8 mouse cellular contexts compared by ENCODE assay signal in the genomic region with DNA sequence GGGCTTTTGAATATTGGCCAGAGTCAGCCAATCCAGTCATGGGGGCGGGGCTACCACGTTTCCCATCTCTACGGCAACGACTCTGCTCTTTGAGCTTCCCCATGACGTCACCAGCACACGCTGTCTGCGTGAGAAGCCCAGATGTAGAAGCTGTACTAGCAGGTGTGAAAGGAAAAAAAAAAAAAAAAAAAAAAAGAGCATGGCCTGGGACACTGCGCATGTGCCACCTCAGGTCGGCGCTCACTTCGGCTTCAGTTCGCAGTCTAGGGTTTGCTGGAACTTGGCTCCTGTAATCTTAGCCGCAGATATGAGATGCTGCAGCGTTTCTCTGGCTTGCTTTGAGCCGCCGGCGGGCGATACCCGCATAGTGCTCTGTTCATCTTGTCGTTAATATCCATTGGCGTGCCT.
DNase-seq lines count a peak whose midpoint lies in the region; ATAC-seq and TF ChIP-seq lines count a peak whose summit lies in the region.

No protein-coding gene starts in this region.

- peak overlapping the region; percentile 19; the same call in 1 of the 2 replicates for H3K9ac ChIP-seq in lung, embryonic 16.5 days (ENCODE audit: low read length)
- H3K9ac ChIP-seq in heart, embryonic 13.5 days: peak overlapping the region; percentile 72

- peak overlapping the region; percentile 52 for H3K4me2 ChIP-seq in lung, embryonic 16.5 days (ENCODE audit: low read depth, low read length)
- H3K4me2 ChIP-seq in heart, embryonic 13.5 days: peak overlapping the region; percentile 72

- H3K4me3 ChIP-seq in lung, embryonic 16.5 days (ENCODE audit: low read length): peak overlapping the region; percentile 27
- H3K4me3 ChIP-seq in heart, embryonic 13.5 days: peak overlapping the region; percentile 41
- peak overlapping the region; percentile 50 for H3K4me3 ChIP-seq in small intestine, adult 2 months (ENCODE audit: low read depth, low read length)

- DNase-seq in lung, postnatal 10 days: no peak
- DNase-seq in cerebellum, adult 8-10 months: peak; percentile 22
- DNase-seq in kidney, postnatal 10 days: peak; percentile 68
- no peak for DNase-seq in urinary bladder, postnatal 10 days (ENCODE audit: low spot score)

- no peaks in the 10 kb centered on the region for H3K36me3 ChIP-seq in lung, embryonic 16.5 days (ENCODE audit: control insufficient read depth, insufficient read depth, low read length)
- H3K36me3 ChIP-seq in heart, embryonic 13.5 days: no peaks in the 10 kb centered on the region
- no peaks in the 10 kb centered on the region for H3K36me3 ChIP-seq in small intestine, adult 2 months (ENCODE audit: control insufficient read depth, insufficient read depth, low read length)

- no peaks in the 10 kb centered on the region for H3K9me3 ChIP-seq in lung, embryonic 16.5 days (ENCODE audit: control insufficient read depth, low read length)
- no peaks in the 10 kb centered on the region for H3K9me3 ChIP-seq in heart, embryonic 13.5 days

- H3K27me3 ChIP-seq in lung, embryonic 16.5 days (ENCODE audit: control insufficient read depth, insufficient read depth, low read depth, low read length): no peaks in the 10 kb centered on the region
- H3K27me3 ChIP-seq in heart, embryonic 13.5 days (replicated peaks): no peaks in the 10 kb centered on the region
- 0 out of 2 replicates have a peak, but pooled peaks cover 2% of the 10 kb centered on the region for H3K27me3 ChIP-seq in small intestine, adult 2 months (ENCODE audit: control insufficient read depth, insufficient read depth, low read length)

- 3% methylated on average over 21 of the region's 21 CpGs for WGBS in lung, embryonic 16.5 days
- 3% methylated on average over 21 of the region's 21 CpGs for WGBS in heart, embryonic 13.5 days
- WGBS in small intestine, adult 2 months: 7% methylated on average over 21 of the region's 21 CpGs

- peaks cover 7% of the 10 kb centered on the region; the same call in 1 of the 2 replicates for H3K4me1 ChIP-seq in lung, embryonic 16.5 days (replicated peaks; ENCODE audit: control insufficient read depth, insufficient read depth, low read length)
- H3K4me1 ChIP-seq in heart, embryonic 13.5 days: peaks cover 45% of the 10 kb centered on the region
- peaks cover 14% of the 10 kb centered on the region; the same call in 1 of the 2 replicates for H3K4me1 ChIP-seq in small intestine, adult 2 months (ENCODE audit: control insufficient read depth, insufficient read depth, insufficient read length, low read length)

- peak; percentile 67 for ATAC-seq in lung, embryonic 16.5 days (ENCODE audit: low read depth)
- ATAC-seq in heart, embryonic 13.5 days (ENCODE audit: extremely low read depth, insufficient number of reproducible peaks, low FRiP score, low TSS enrichment): no peak
- ATAC-seq in megakaryocyte progenitor cell, adult 5-6 weeks (replicated peaks; ENCODE audit: poor library complexity): peak; percentile 46

- no peak for TF ChIP-seq CTCF in small intestine, adult 2 months (IDR thresholded peaks at IDR 0.05; ENCODE audit: extremely low read depth, insufficient read length, insufficient replicate concordance, low read depth, low read length)

- no peak for TF ChIP-seq POLR2A in small intestine, adult 2 months (IDR thresholded peaks at IDR 0.05; ENCODE audit: low read depth, low read length)

- H3K27ac ChIP-seq in lung, embryonic 16.5 days (ENCODE audit: low read length): no peak overlapping the region
- 0 out of 2 replicates have a peak overlapping the region, but pooled peaks have one; percentile 41 for H3K27ac ChIP-seq in heart, embryonic 13.5 days (replicated peaks)
- peak overlapping the region; percentile 52 for H3K27ac ChIP-seq in small intestine, adult 2 months (ENCODE audit: insufficient read depth, low read depth, low read length)

Comparison
In these comparisons a context has a peak if more than half of its experiments do, and no peak if none do; other contexts are left out.
1. DNase-seq: peak in cerebellum, adult 8-10 months (single experiment) and kidney, postnatal 10 days (single experiment); none in lung, postnatal 10 days (single experiment) and urinary bladder, postnatal 10 days (single experiment).
2. Peak in every context shown above with its lines, with median percentiles within 50 percentile points of each other: H3K4me3 ChIP-seq.